Mouse (Mus musculus) MEL (cell line): ENCODE results near the gene Cemip. TPM values are rescaled to one million over a fixed set of nuclear protein-coding genes. Genes with fewer than 3 reads are reported as not detected.

ENCODE experiments used
- DNase-seq: peaks from one replicate; pipeline ENCODE4 v3.0.0; 2011; ENCODE audit warnings: low read depth, low spot score
- H3K27ac ChIP-seq: 2 replicates; pipeline ENCODE4 v1.5.1; 2012; ENCODE audit warnings: low read depth, mild to moderate bottlenecking, control low read depth, low read length, moderate library complexity; ENCODE audit not compliant: control insufficient read depth
- H3K27me3 ChIP-seq, 2 experiments: fragments of 150-350 bp in 1 of 2; sonication (generic) in 1 of 2; 2 replicates each; pipeline ENCODE4 v1.6.1; 2012; ENCODE audit warnings: low read length in 2 of 2, mild to moderate bottlenecking in 2 of 2, improper control_type of control experiment in 1 of 2, moderate library complexity in 1 of 2; ENCODE audit not compliant: insufficient read depth in 2 of 2, control insufficient read depth in 1 of 2
- H3K36me3 ChIP-seq, 2 experiments: 2 replicates each; pipeline ENCODE4 v1.6.1; 2012 to 2014; ENCODE audit warnings: low read length in 2 of 2, improper control_type of control experiment in 1 of 2, inconsistent platforms in 1 of 2, mild to moderate bottlenecking in 1 of 2; ENCODE audit not compliant: insufficient read depth in 2 of 2, control insufficient read depth in 1 of 2
- H3K4me1 ChIP-seq, 2 experiments: fragments of 150-350 bp in 1 of 2; sonication (generic) in 1 of 2; 2 replicates each; pipeline ENCODE4 v1.6.1; 2012; ENCODE audit warnings: low read length in 2 of 2, improper control_type of control experiment in 1 of 2, mild to moderate bottlenecking in 1 of 2; ENCODE audit not compliant: insufficient read depth in 2 of 2, control insufficient read depth in 1 of 2
- H3K4me3 ChIP-seq, 2 experiments: fragments of 150-350 bp in 1 of 2; sonication (generic) in 1 of 2; 2 replicates each; pipeline ENCODE4 v1.5.1; 2012; ENCODE audit warnings: low read depth in 2 of 2, low read length in 2 of 2, mild to moderate bottlenecking in 2 of 2, moderate library complexity in 2 of 2, control low read depth in 1 of 2, improper control_type of control experiment in 1 of 2; ENCODE audit not compliant: control insufficient read depth in 1 of 2, insufficient read depth in 1 of 2
- H3K79me2 ChIP-seq: 2 replicates; pipeline ENCODE4 v1.6.1; 2012; ENCODE audit warnings: mild to moderate bottlenecking, low read length, moderate library complexity; ENCODE audit not compliant: control insufficient read depth, poor library complexity, insufficient read depth
- H3K9ac ChIP-seq: 2 replicates; pipeline ENCODE4 v1.6.1; 2012; ENCODE audit warnings: low read depth, mild to moderate bottlenecking, control low read depth, low read length, moderate library complexity; ENCODE audit not compliant: control insufficient read depth, poor library complexity, severe bottlenecking
- H3K9me3 ChIP-seq: fragments of 150-350 bp; sonication (generic); replicated peaks from 2 replicates; pipeline ENCODE4 v1.6.1; 2012; ENCODE audit warnings: mild to moderate bottlenecking, low read length, improper control_type of control experiment, moderate library complexity; ENCODE audit not compliant: insufficient read depth
- CHD1 ChIP-seq: IDR thresholded peaks from 2 replicates; pipeline ENCODE4 v1.6.1; 2012; ENCODE audit warnings: low read depth, mild to moderate bottlenecking, inconsistent platforms, low read length, improper control_type of control experiment
- CHD2 ChIP-seq: IDR thresholded peaks from 2 replicates; pipeline ENCODE4 v1.6.1; 2011; ENCODE audit warnings: low read length, improper control_type of control experiment
- CTCF ChIP-seq, 3 experiments: IDR thresholded peaks in 2 of 3; conservative IDR thresholded peaks in 1 of 3; 2 replicates each; pipeline ENCODE4 v1.5.1; 2011 to 2012; ENCODE audit warnings: low read length in 3 of 3, low read depth in 2 of 3, mild to moderate bottlenecking in 2 of 3, improper control_type of control experiment in 1 of 3, inconsistent platforms in 1 of 3, mixed read lengths in 1 of 3, moderate library complexity in 1 of 3; ENCODE audit not compliant: control insufficient read depth in 1 of 3, insufficient read depth in 1 of 3, poor library complexity in 1 of 3, severe bottlenecking in 1 of 3
- E2F4 ChIP-seq: IDR thresholded peaks from 2 replicates; pipeline ENCODE4 v1.6.1; 2011; ENCODE audit warnings: low read depth, low read length, improper control_type of control experiment, borderline replicate concordance
- ELF1 ChIP-seq: IDR thresholded peaks from 2 replicates; pipeline ENCODE4 v1.6.1; 2014; ENCODE audit warnings: low read depth, mild to moderate bottlenecking, inconsistent platforms, low read length, improper control_type of control experiment, moderate library complexity
- EP300 ChIP-seq, 2 experiments: IDR thresholded peaks; 2 replicates each; pipeline ENCODE4 v1.6.1; 2011; ENCODE audit warnings: improper control_type of control experiment in 2 of 2, low read length in 2 of 2, low read depth in 1 of 2, mild to moderate bottlenecking in 1 of 2
- ETS1 ChIP-seq: IDR thresholded peaks from 2 replicates; pipeline ENCODE4 v1.6.1; 2012; ENCODE audit warnings: low read depth, mild to moderate bottlenecking, inconsistent platforms, low read length, improper control_type of control experiment, moderate library complexity
- HCFC1 ChIP-seq: IDR thresholded peaks from 2 replicates; pipeline ENCODE4 v1.6.1; 2012; ENCODE audit warnings: low read depth, mild to moderate bottlenecking, inconsistent platforms, low read length, improper control_type of control experiment, moderate library complexity
- JUND ChIP-seq: IDR thresholded peaks from 2 replicates; pipeline ENCODE4 v1.6.1; 2011; ENCODE audit warnings: low read depth, mild to moderate bottlenecking, improper control_type of control experiment, low read length
- KAT2A ChIP-seq: conservative IDR thresholded peaks from 2 replicates; pipeline ENCODE4 v1.6.1; 2012; ENCODE audit warnings: low read depth, low read length, improper control_type of control experiment, inconsistent platforms
- MAFK ChIP-seq: IDR thresholded peaks from 2 replicates; pipeline ENCODE4 v1.6.1; 2011; ENCODE audit warnings: low read depth, mild to moderate bottlenecking, low read length, improper control_type of control experiment, borderline replicate concordance
- MAZ ChIP-seq: IDR thresholded peaks from 2 replicates; pipeline ENCODE4 v1.6.1; 2012; ENCODE audit warnings: low read depth, mild to moderate bottlenecking, inconsistent platforms, low read length, improper control_type of control experiment
- MEF2A ChIP-seq: IDR thresholded peaks from 2 replicates; pipeline ENCODE4 v1.6.1; 2014; ENCODE audit warnings: low read depth, mild to moderate bottlenecking, inconsistent platforms, low read length, improper control_type of control experiment; ENCODE audit not compliant: poor library complexity, insufficient replicate concordance, severe bottlenecking; ENCODE audit errors: extremely low read depth
- MYB ChIP-seq: IDR thresholded peaks from 2 replicates; pipeline ENCODE4 v1.6.1; 2011; ENCODE audit warnings: mild to moderate bottlenecking, low read depth, low read length, improper control_type of control experiment
- MYC ChIP-seq: IDR thresholded peaks from 2 replicates; pipeline ENCODE4 v1.6.1; 2011; ENCODE audit warnings: low read depth, mild to moderate bottlenecking, low read length, improper control_type of control experiment, moderate library complexity
- NELFE ChIP-seq: IDR thresholded peaks from 2 replicates; pipeline ENCODE4 v1.6.1; 2011; ENCODE audit warnings: low read depth, low read length, improper control_type of control experiment
- NRF1 ChIP-seq: IDR thresholded peaks from 2 replicates; pipeline ENCODE4 v1.6.1; 2014; ENCODE audit warnings: low read depth, mild to moderate bottlenecking, inconsistent platforms, low read length, improper control_type of control experiment, moderate library complexity; ENCODE audit not compliant: poor library complexity, insufficient read depth, severe bottlenecking
- POLR2A ChIP-seq, 2 experiments: IDR thresholded peaks; 2 replicates each; pipeline ENCODE4 v1.6.1; 2011 to 2012; ENCODE audit warnings: low read length in 2 of 2, mild to moderate bottlenecking in 2 of 2, control low read depth in 1 of 2, improper control_type of control experiment in 1 of 2, low read depth in 1 of 2, moderate library complexity in 1 of 2; ENCODE audit not compliant: control insufficient read depth in 1 of 2, insufficient read depth in 1 of 2, poor library complexity in 1 of 2
- POLR2AphosphoS5 ChIP-seq: IDR thresholded peaks from 2 replicates; pipeline ENCODE4 v1.6.1; 2012; ENCODE audit warnings: low read depth, borderline replicate concordance, mild to moderate bottlenecking, inconsistent platforms, low read length, moderate library complexity, mixed read lengths
- RAD21 ChIP-seq: IDR thresholded peaks from 2 replicates; pipeline ENCODE4 v1.6.1; 2011; ENCODE audit warnings: mild to moderate bottlenecking, low read depth, low read length, improper control_type of control experiment
- SIN3A ChIP-seq: IDR thresholded peaks from 2 replicates; pipeline ENCODE4 v1.6.1; 2012; ENCODE audit warnings: low read length, improper control_type of control experiment, inconsistent platforms
- USF1 ChIP-seq: IDR thresholded peaks from 2 replicates; pipeline ENCODE4 v1.6.1; 2014; ENCODE audit warnings: low read depth, mild to moderate bottlenecking, inconsistent platforms, low read length, improper control_type of control experiment, moderate library complexity
- USF2 ChIP-seq, 2 experiments: IDR thresholded peaks; 2 replicates each; pipeline ENCODE4 v1.6.1; 2011 to 2012; ENCODE audit warnings: improper control_type of control experiment in 2 of 2, low read length in 2 of 2, borderline replicate concordance in 1 of 2, inconsistent platforms in 1 of 2, low read depth in 1 of 2, mild to moderate bottlenecking in 1 of 2; ENCODE audit not compliant: insufficient read depth in 1 of 2
- ZKSCAN1 ChIP-seq: IDR thresholded peaks from 2 replicates; pipeline ENCODE4 v1.6.1; 2012; ENCODE audit warnings: low read depth, mild to moderate bottlenecking, inconsistent platforms, low read length, improper control_type of control experiment, moderate library complexity
- ZMIZ1 ChIP-seq: IDR thresholded peaks from 2 replicates; pipeline ENCODE4 v1.6.1; 2012; ENCODE audit warnings: low read depth, mild to moderate bottlenecking, inconsistent platforms, low read length, improper control_type of control experiment, moderate library complexity
- polyA plus RNA-seq, 2 experiments: library from polyadenylated mRNA; stranded (reverse) in 1 of 2; unstranded in 1 of 2; fragments of >175 nt in 1 of 2; fragments of >200 nt in 1 of 2; gene quantifications; 2 replicates each; pipeline versions ENCODE4 v1.2.1 to v1.2.4; 2012; ENCODE audit warnings: low replicate concordance in 2 of 2, low read depth in 1 of 2; ENCODE audit not compliant: insufficient read length in 2 of 2, insufficient read depth in 1 of 2, missing spikeins in 1 of 2
- total RNA-seq: library from RNA; depleted of rRNA; stranded (reverse); fragments of 300-350 nt; gene quantifications from 2 replicates; pipeline ENCODE4 v1.2.3, GENCODE M21; 2012

Cemip gene
- total and polyA plus RNA-seq, 3 experiments: not detected

DNA sequence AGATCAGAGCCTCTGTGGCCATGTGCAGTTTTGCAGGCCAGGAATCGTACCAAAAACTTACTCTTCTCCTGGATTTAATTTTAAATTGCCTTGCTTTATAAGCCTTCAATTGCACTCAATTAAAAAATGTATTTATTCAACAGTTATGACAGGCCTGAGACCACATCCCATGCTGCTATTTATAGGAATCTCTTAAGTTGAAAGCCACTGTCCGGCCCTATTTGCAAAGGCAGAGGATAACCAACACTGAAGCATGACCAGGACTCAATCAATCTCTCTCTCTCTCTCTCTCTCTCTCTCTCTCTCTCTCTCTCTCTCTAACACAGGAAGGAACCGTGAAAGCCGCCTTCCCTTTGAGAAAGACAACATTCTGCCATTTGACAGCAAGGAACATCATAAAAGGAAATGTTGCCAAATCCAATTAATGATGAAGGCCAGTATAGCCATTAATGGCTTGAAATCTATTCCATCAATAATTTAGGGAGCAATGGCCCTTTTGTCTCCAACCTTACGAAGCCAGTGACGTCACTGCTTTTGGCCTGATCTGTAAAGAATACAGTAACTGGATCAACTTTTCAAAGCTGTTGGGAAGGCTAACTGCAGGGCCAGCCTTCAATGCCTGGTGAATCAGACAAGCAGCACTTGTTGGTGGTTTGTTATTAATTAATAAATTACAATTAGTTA lies 26.2 kb upstream of the Cemip start (continued):
- TF ChIP-seq HCFC1: no peak
- no peak for TF ChIP-seq NELFE
- TF ChIP-seq USF2 (IDR thresholded peaks at IDR 0.05; ENCODE audit: borderline replicate concordance in 1 of 2, insufficient read depth in 1 of 2, low read depth in 1 of 2, low read length in 2 of 2): no peak

GRCm38 (mm10) chr7:84111716-84112350 lies 25.5 kb upstream of the Cemip start:
- H3K79me2 ChIP-seq: peaks cover 2% of the 10 kb centered on the region; the same call in 1 of the 2 replicates
- H3K9me3 ChIP-seq: no peaks in the 10 kb centered on the region
- no peak overlapping the region for H3K27ac ChIP-seq
- H3K9ac ChIP-seq: no peak overlapping the region
- H3K4me1 ChIP-seq: no peaks in the 10 kb centered on the region
- no peak for DNase-seq
- H3K4me3 ChIP-seq: no peak overlapping the region
- H3K36me3 ChIP-seq: peaks cover 0 to 10% of the 10 kb centered on the region in 2 experiments; a peak in 2 of 4 replicates
- H3K27me3 ChIP-seq: no peaks in the 10 kb centered on the region
- no peak for TF ChIP-seq MYB
- TF ChIP-seq MEF2A: no peak
- TF ChIP-seq CHD2: no peak
- TF ChIP-seq SIN3A: no peak
- TF ChIP-seq CHD1: no peak
- no peak for TF ChIP-seq NELFE
- no peak for TF ChIP-seq MYC
- TF ChIP-seq KAT2A: no peak
- TF ChIP-seq HCFC1: no peak
- no peak for TF ChIP-seq USF1
- TF ChIP-seq EP300 (IDR thresholded peaks at IDR 0.05; ENCODE audit: low read depth in 1 of 2, low read length in 2 of 2): no peak

- no peak for DNase-seq
- H3K4me1 ChIP-seq: peaks cover 0 to 7% of the 10 kb centered on the region in 2 experiments; a peak in 2 of 4 replicates
- no peaks in the 10 kb centered on the region for H3K79me2 ChIP-seq
- H3K36me3 ChIP-seq: peaks cover 0 to 7% of the 10 kb centered on the region in 2 experiments; a peak in 3 of 4 replicates
- no peak overlapping the region for H3K27ac ChIP-seq
- H3K9me3 ChIP-seq: no peaks in the 10 kb centered on the region
- no peak overlapping the region for H3K9ac ChIP-seq
- H3K27me3 ChIP-seq: no peaks in the 10 kb centered on the region
- H3K4me3 ChIP-seq: no peak overlapping the region
- TF ChIP-seq CTCF (IDR thresholded peaks at IDR 0.05 in 2 of 3, conservative IDR thresholded peaks at IDR 0.05 in 1 of 3; ENCODE audit: control insufficient read depth in 1 of 3, insufficient read depth in 1 of 3, low read depth in 2 of 3, low read length in 3 of 3, poor library complexity in 1 of 3, severe bottlenecking in 1 of 3) (no peak), ELF1 (no peak), E2F4 (no peak), ETS1 (no peak), EP300 (IDR thresholded peaks at IDR 0.05; ENCODE audit: low read depth in 1 of 2, low read length in 2 of 2) (no peak), MAFK (no peak), ZMIZ1 (no peak), MYC (no peak), ZKSCAN1 (no peak), RAD21 (no peak), NRF1 (no peak), JUND (no peak), MAZ (no peak), POLR2A (IDR thresholded peaks at IDR 0.05; ENCODE audit: control insufficient read depth in 1 of 2, insufficient read depth in 1 of 2, low read depth in 1 of 2, low read length in 2 of 2, poor library complexity in 1 of 2) (no peak), KAT2A (no peak), POLR2AphosphoS5 (no peak), USF2 (IDR thresholded peaks at IDR 0.05; ENCODE audit: borderline replicate concordance in 1 of 2, insufficient read depth in 1 of 2, low read depth in 1 of 2, low read length in 2 of 2) (no peak)
Measured at GRCm38 (mm10) chr7:84106942-84107341, 20.6 kb upstream of the Cemip start.
